Mouse (Mus musculus) brain, embryonic 14.5 days (tissue): ENCODE data around the gene Nod2.

Source experiments
- CTCF ChIP-seq: fragments of 200-500 bp; IDR thresholded peaks from 2 replicates; pipeline ENCODE4 v1.5.1; 2012; ENCODE audit warnings: inconsistent platforms, mild to moderate bottlenecking, moderate library complexity, borderline replicate concordance; ENCODE audit not compliant: insufficient read depth, insufficient read length; ENCODE audit errors: extremely low read depth
- POLR2A ChIP-seq: fragments of 200-500 bp; IDR thresholded peaks from 2 replicates; pipeline ENCODE4 v1.6.1; 2012; ENCODE audit warnings: mild to moderate bottlenecking, inconsistent platforms, borderline replicate concordance; ENCODE audit not compliant: poor library complexity, insufficient read depth, insufficient read length, severe bottlenecking; ENCODE audit errors: extremely low read depth

DNA sequence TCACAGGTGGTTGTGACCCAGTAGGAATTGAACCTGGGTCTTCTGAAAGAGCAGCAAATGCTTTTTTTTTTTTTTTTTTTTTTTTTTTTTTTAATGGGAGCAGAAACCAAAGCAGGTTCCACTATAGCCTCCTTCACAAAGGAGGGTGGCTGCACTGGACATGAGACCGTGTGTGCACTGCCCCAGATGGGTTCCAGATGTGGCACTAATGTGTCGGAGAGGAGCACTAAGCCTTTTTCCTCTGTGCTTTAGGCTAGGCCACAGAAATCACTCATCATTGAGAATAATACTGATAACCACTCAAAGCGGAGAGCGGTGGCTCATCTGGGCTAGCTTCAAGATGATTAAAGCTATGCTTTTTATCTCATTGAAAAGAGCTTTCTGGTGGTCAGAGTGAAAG, 46.3 kb downstream of the Nod2 start:
- no peak for TF ChIP-seq CTCF
- TF ChIP-seq POLR2A, result no peak
